Mouse (Mus musculus): ENCODE data around the gene Prps2. TPM values are rescaled to one million over a fixed set of nuclear protein-coding genes. Genes with fewer than 3 reads are reported as not detected.
"Not testable (repeated sequence)": the region's sequence is repeated elsewhere in the genome, so short reads cannot be mapped to it uniquely, and the experiment has no call there.

Prps2 gene
- 9.0 and 9.6 TPM in 2 replicates for polyA plus RNA-seq (2014; fragmentation: Nextera tagmentation; extraction: Ambion mirVana)

DNA sequence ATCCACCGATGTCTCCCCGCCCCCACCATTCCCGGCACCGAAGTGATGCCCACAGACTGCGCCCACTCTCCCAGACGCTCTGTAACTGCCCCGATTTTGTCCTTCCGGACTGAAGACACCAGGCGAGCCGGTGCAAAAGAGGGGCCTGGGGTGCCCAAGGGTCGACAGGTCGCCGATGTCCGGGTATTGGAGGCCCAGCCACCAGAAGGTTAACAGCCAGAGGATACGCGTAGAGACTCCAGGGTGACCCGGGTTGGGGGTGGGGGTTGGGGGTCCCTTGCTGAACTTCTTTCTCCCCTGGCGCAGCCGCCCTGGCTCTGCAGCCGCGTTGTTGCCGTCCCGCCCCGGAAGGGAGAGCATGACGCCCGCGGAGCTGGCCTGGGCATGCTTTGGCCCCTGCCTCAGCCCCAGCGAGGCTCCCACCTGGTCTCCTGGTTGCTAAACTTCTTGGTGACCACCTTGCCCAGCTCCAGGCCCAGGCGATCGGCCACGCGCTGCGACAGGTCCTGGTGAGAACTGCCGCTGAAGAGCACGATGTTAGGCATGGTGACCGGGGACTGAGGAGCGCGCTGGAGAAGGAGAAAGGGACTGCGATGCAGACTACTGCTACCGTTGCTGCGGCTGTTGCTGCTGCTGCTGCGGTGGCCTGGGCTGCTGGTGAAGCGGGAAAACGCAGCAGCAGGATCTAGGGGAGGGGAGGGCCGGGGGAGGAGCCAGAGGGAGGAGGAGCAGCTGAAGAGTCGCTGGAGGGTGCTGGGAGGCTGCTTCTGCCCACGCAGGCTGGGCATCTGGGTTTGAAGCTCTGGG, at the start of gene Prps2:
Prps2 (minus strand) TSS at position 703 of the 807 bp plus-strand sequence.
- ATAC-seq: peak; percentile 92
- Histone ChIP-seq H3K4me2 (ENCODE audit: low read length) (peak within 1 kb of the TSS; percentile 67), H3K27ac (ENCODE audit: low read depth, low read length) (peak within 1 kb of the TSS; percentile 27; the same call in 1 of the 2 replicates), H3K36me3 (ENCODE audit: control insufficient read depth, insufficient read depth, low read length) (no peaks in the 10 kb centered on the region), H3K4me3 (ENCODE audit: low read depth, low read length) (peak within 1 kb of the TSS; percentile 49), H3K9me3 (replicated peaks; ENCODE audit: control insufficient read depth, low read length) (no peaks in the 10 kb centered on the region), H3K4me1 (ENCODE audit: control insufficient read depth, insufficient read depth, low read length) (no peaks in the 10 kb centered on the region), H3K27me3 (replicated peaks; ENCODE audit: control insufficient read depth, insufficient read depth, low read length) (no peaks in the 10 kb centered on the region), H3K9ac (ENCODE audit: low read length) (peak within 1 kb of the TSS; percentile 71)
- WGBS: 36% methylated on average over 46 of the region's 47 CpGs
- DNase-seq (ENCODE audit: low spot score): peak; percentile 72

DNA sequence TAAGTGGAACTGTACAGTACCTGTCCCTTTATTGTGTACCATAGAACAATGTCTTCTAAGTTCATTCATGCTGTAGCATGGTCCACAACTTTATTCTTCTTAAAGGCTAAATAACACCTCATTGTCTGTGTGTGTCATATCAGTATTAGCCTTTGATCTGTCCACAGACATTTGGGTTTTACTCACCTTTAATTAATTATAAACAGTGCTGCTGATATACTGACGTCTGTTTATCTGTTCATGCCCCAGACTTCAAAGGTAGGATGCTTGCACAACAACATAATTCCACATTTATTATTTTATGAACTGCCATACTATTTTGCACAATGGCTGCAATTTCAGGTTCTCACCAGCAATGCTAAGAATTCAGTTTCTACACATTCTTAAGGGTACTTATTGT, 35.1 kb upstream of the Prps2 start:
- 65% methylated on average over 1 of the region's 1 CpGs for WGBS
- Histone ChIP-seq H3K9ac (ENCODE audit: low read length) (no peak overlapping the region), H3K27me3 (replicated peaks; ENCODE audit: control insufficient read depth, insufficient read depth, low read length) (no peaks in the 10 kb centered on the region), H3K4me1 (ENCODE audit: control insufficient read depth, insufficient read depth, low read length) (no peaks in the 10 kb centered on the region), H3K27ac (ENCODE audit: low read depth, low read length) (no peak overlapping the region), H3K4me2 (ENCODE audit: low read length) (no peak overlapping the region), H3K36me3 (ENCODE audit: control insufficient read depth, insufficient read depth, low read length) (no peaks in the 10 kb centered on the region), H3K9me3 (replicated peaks; ENCODE audit: control insufficient read depth, low read length) (no peaks in the 10 kb centered on the region), H3K4me3 (ENCODE audit: low read depth, low read length) (no peak overlapping the region)
- ATAC-seq (no peak), DNase-seq (ENCODE audit: low spot score) (no peak)

DNA sequence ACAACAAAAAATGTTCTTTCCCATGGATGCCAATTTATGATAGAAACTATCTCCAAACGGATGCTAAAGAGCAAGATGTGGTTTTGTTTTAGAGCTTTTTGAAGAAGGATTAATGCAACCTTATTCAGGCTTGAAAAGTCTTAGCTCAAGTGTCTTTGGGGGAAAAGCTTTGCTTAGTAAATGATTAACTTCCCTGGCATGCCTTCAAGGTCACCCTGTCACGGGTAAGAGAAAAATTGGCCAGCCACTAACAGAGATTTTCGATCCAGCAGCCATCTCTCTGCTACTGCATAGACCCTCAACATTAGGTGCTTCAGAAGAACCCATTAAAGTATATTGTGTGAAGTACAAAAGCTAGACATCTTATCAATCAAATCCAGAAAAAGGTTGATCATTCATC, 12.4 kb upstream of the Prps2 start:
- 61% methylated on average over 3 of the region's 3 CpGs for WGBS
- no peaks in the 10 kb centered on the region for H3K27me3 ChIP-seq (replicated peaks; ENCODE audit: control insufficient read depth, insufficient read depth, low read length)
- ATAC-seq: no peak
- no peak overlapping the region for H3K27ac ChIP-seq (ENCODE audit: low read depth, low read length)
- no peaks in the 10 kb centered on the region for H3K9me3 ChIP-seq (replicated peaks; ENCODE audit: control insufficient read depth, low read length)
- DNase-seq (ENCODE audit: low spot score): no peak
- no peak overlapping the region for H3K9ac ChIP-seq (ENCODE audit: low read length)
- H3K4me2 ChIP-seq (ENCODE audit: low read length): no peak overlapping the region
- H3K4me1 ChIP-seq (ENCODE audit: control insufficient read depth, insufficient read depth, low read length): no peaks in the 10 kb centered on the region
- H3K4me3 ChIP-seq (ENCODE audit: low read depth, low read length): no peak overlapping the region
- H3K36me3 ChIP-seq (ENCODE audit: control insufficient read depth, insufficient read depth, low read length): no peaks in the 10 kb centered on the region

DNA sequence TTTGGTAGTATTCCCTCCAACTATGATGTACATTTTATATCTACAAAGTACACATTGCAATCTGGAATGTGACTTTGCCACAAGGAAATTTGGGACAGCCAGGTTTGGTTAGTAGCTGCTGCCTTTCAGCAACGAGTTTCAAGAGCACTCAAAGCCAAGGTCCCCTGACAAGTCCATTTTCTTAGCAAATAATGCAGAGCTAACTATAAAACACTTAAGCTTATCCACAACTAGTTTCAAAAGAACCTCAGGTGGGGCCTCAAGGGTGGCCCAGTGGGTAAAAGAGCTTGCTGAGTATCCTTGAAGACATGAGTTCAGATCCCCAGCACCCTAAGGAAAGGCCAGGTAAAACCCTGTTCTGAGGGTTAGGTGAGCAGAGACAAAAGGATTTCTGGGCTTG, 4.1 kb upstream of the Prps2 start:
- DNase-seq (ENCODE audit: low spot score) (no peak), ATAC-seq (no peak)
- Histone ChIP-seq H3K27ac (ENCODE audit: low read depth, low read length) (no peak overlapping the region), H3K9ac (ENCODE audit: low read length) (no peak overlapping the region), H3K27me3 (replicated peaks; ENCODE audit: control insufficient read depth, insufficient read depth, low read length) (no peaks in the 10 kb centered on the region), H3K4me1 (ENCODE audit: control insufficient read depth, insufficient read depth, low read length) (no peaks in the 10 kb centered on the region), H3K4me2 (ENCODE audit: low read length) (no peak overlapping the region), H3K4me3 (ENCODE audit: low read depth, low read length) (no peak overlapping the region), H3K9me3 (replicated peaks; ENCODE audit: control insufficient read depth, low read length) (no peaks in the 10 kb centered on the region), H3K36me3 (ENCODE audit: control insufficient read depth, insufficient read depth, low read length) (no peaks in the 10 kb centered on the region)
- WGBS: 41% methylated on average over 1 of the region's 1 CpGs

DNA sequence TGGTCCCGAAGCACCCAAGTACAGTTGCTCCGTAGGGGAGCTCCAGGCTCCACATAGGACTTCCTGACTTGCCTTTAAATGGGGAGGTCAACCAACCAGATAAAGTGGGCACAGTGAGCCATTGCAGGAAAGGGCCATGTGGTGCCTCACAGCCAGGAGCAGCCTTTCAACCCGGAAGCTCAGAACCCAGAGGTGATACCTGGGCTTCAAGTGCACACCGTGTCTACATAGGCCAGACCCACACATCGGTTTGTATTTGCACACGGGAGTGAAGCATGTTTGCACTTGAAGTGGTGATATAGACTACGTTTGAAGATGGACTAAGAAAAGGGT, 271 bp upstream of the Prps2 start:
- Histone ChIP-seq H3K36me3 (ENCODE audit: control insufficient read depth, insufficient read depth, low read length) (no peaks in the 10 kb centered on the region), H3K27me3 (replicated peaks; ENCODE audit: control insufficient read depth, insufficient read depth, low read length) (no peaks in the 10 kb centered on the region), H3K27ac (ENCODE audit: low read depth, low read length) (no peak overlapping the region), H3K9me3 (replicated peaks; ENCODE audit: control insufficient read depth, low read length) (no peaks in the 10 kb centered on the region), H3K9ac (ENCODE audit: low read length) (peak overlapping the region; percentile 71), H3K4me1 (ENCODE audit: control insufficient read depth, insufficient read depth, low read length) (no peaks in the 10 kb centered on the region), H3K4me3 (ENCODE audit: low read depth, low read length) (peak overlapping the region; percentile 49), H3K4me2 (ENCODE audit: low read length) (peak overlapping the region; percentile 67)
- DNase-seq (ENCODE audit: low spot score) (no peak), ATAC-seq (no peak; the same call in 1 of the 2 replicates)
- WGBS: 49% methylated on average over 7 of the region's 7 CpGs

DNA sequence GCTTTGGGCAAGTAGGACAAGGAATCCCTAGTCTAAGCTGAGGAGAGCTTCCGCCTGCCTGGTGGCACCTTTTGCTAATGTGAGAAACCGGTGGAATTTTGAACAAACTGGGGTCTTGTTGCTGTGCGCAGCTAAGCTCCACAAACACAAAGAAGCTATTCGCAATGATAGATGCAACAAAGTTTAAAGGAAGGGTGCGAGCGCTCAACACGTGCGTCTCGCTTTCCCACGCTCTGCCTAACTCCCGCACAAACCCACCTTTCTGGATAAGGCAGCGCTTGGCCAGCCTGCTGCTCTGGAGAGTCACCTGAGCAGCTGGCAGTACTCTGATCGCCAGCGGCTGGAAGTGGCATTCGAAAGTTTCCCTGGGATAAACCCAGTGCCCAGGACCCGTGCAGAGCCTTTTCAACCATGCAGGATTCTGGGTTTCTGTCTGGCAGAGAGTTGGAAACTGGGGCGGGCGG, 934 bp downstream of the Prps2 start:
- Histone ChIP-seq H3K4me1 (ENCODE audit: control insufficient read depth, insufficient read depth, low read length) (no peaks in the 10 kb centered on the region), H3K4me3 (ENCODE audit: low read depth, low read length) (peak overlapping the region; percentile 49), H3K9ac (ENCODE audit: low read length) (peak overlapping the region; percentile 71), H3K9me3 (replicated peaks; ENCODE audit: control insufficient read depth, low read length) (no peaks in the 10 kb centered on the region), H3K4me2 (ENCODE audit: low read length) (peak overlapping the region; percentile 67), H3K36me3 (ENCODE audit: control insufficient read depth, insufficient read depth, low read length) (no peaks in the 10 kb centered on the region), H3K27me3 (replicated peaks; ENCODE audit: control insufficient read depth, insufficient read depth, low read length) (no peaks in the 10 kb centered on the region), H3K27ac (ENCODE audit: low read depth, low read length) (no peak overlapping the region)
- ATAC-seq: peak; percentile 1; the same call in 1 of the 2 replicates
- 26% methylated on average over 18 of the region's 18 CpGs for WGBS
- peak; percentile 23 for DNase-seq (ENCODE audit: low spot score)

DNA sequence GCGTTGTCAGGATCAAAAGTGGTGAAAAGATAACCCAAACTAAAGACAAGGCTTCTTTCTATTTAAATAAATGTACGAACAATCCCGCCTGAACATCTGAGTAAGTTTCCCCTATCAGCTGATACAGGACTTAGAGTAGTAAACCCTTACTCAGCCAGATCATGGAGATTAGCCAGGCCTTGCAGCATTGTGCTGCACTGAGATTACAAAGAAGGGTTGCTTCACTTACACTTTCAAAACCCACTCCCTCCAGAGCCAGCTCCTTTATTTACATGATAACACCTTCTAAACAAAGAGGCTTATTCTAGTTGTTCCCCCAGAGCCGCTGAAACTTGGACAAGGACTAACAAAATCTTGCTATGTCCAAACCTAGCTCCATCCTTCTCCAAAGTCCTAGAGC, 2.5 kb downstream of the Prps2 start:
- Histone ChIP-seq H3K4me3 (ENCODE audit: low read depth, low read length) (no peak overlapping the region), H3K27me3 (replicated peaks; ENCODE audit: control insufficient read depth, insufficient read depth, low read length) (no peaks in the 10 kb centered on the region), H3K9ac (ENCODE audit: low read length) (no peak overlapping the region), H3K4me2 (ENCODE audit: low read length) (no peak overlapping the region), H3K27ac (ENCODE audit: low read depth, low read length) (no peak overlapping the region), H3K36me3 (ENCODE audit: control insufficient read depth, insufficient read depth, low read length) (no peaks in the 10 kb centered on the region), H3K9me3 (replicated peaks; ENCODE audit: control insufficient read depth, low read length) (no peaks in the 10 kb centered on the region), H3K4me1 (ENCODE audit: control insufficient read depth, insufficient read depth, low read length) (no peaks in the 10 kb centered on the region)
- WGBS: 57% methylated on average over 4 of the region's 4 CpGs
- ATAC-seq: no peak
- DNase-seq (ENCODE audit: low spot score): no peak

DNA sequence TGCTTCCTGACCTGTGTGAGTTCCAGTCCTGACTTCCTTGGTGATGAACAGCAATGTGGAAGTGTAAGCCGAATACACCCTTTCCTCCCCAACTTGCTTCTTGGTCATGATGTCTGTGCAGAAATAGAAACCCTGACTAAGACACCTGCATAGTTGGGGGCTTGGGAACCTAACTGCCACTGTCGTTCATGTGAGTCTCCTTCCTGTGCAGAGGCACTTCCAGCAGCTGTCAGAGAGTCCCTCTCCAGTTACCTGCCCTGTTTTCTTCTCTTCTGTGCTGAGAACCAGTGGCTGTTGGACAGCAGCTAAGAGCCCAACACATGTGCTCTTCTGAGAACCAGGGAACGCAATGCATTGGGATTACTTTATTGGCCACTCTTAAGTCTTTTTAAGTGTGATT, 21.3 kb downstream of the Prps2 start:
- H3K4me1 ChIP-seq (ENCODE audit: control insufficient read depth, insufficient read depth, low read length); H3K9me3 ChIP-seq (replicated peaks; ENCODE audit: control insufficient read depth, low read length); H3K36me3 ChIP-seq (ENCODE audit: control insufficient read depth, insufficient read depth, low read length); H3K27ac ChIP-seq (ENCODE audit: low read depth, low read length); H3K9ac ChIP-seq (ENCODE audit: low read length); H3K4me2 ChIP-seq (ENCODE audit: low read length); H3K4me3 ChIP-seq (ENCODE audit: low read depth, low read length); ATAC-seq; H3K27me3 ChIP-seq (replicated peaks; ENCODE audit: control insufficient read depth, insufficient read depth, low read length); DNase-seq (ENCODE audit: low spot score): not testable (repeated sequence)
- 89% methylated on average over 3 of the region's 3 CpGs for WGBS

DNA sequence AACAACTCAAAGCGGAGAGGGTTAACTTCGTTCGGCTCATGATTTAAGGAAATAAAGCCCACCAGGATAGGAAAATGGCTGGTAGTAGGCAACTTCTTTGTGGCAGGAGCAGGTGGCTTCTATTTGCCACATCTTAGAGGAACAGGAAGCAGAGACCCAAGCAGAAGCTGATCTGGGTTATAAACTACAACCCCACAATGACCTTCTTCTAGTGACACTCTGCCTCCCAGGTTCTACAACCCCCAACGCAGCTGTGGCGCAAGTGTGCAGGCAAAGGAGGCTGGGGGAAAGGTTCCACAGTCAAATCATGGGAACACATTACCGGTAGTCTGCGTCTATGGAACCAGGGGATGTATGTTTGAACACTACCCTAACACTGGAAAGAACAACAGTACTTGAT, 22.8 kb downstream of the Prps2 start:
- no peak overlapping the region for H3K4me3 ChIP-seq (ENCODE audit: low read depth, low read length)
- no peaks in the 10 kb centered on the region for H3K27me3 ChIP-seq (replicated peaks; ENCODE audit: control insufficient read depth, insufficient read depth, low read length)
- no peaks in the 10 kb centered on the region for H3K36me3 ChIP-seq (ENCODE audit: control insufficient read depth, insufficient read depth, low read length)
- H3K4me2 ChIP-seq (ENCODE audit: low read length): no peak overlapping the region
- H3K27ac ChIP-seq (ENCODE audit: low read depth, low read length): no peak overlapping the region
- DNase-seq (ENCODE audit: low spot score): no peak
- no peak for ATAC-seq
- no peaks in the 10 kb centered on the region for H3K4me1 ChIP-seq (ENCODE audit: control insufficient read depth, insufficient read depth, low read length)
- H3K9me3 ChIP-seq (replicated peaks; ENCODE audit: control insufficient read depth, low read length): no peaks in the 10 kb centered on the region
- no peak overlapping the region for H3K9ac ChIP-seq (ENCODE audit: low read length)
- WGBS: 90% methylated on average over 7 of the region's 7 CpGs
